Mouse (Mus musculus) ES-E14 (cell line): ENCODE data around the gene Zfp330.

Source experiments
- CHD2 ChIP-seq: IDR thresholded peaks from 2 replicates; pipeline ENCODE4 v1.6.1; 2014; ENCODE audit warnings: mild to moderate bottlenecking, low read depth, low read length, inconsistent platforms
- HCFC1 ChIP-seq: IDR thresholded peaks from 2 replicates; pipeline ENCODE4 v1.6.1; 2012; ENCODE audit warnings: low read length, inconsistent platforms, borderline replicate concordance; ENCODE audit not compliant: insufficient read depth
- ZC3H11A ChIP-seq: IDR thresholded peaks from 2 replicates; pipeline ENCODE4 v1.6.1; 2012; ENCODE audit warnings: low read depth, mild to moderate bottlenecking, inconsistent platforms, low read length, borderline replicate concordance
- ZNF384 ChIP-seq: IDR thresholded peaks from 2 replicates; pipeline ENCODE4 v1.6.1; 2012; ENCODE audit warnings: low read depth, low read length, inconsistent platforms

- TF ChIP-seq ZC3H11A (no peak), HCFC1 (no peak), ZNF384 (no peak), CHD2 (no peak)
Measured at GRCm38 (mm10) chr8:82746617-82747016, 27.3 kb downstream of the Zfp330 start.
